8 mouse cellular contexts compared by ENCODE assay signal in genomic region chr2:39806681-39807080, GRCm38 (mm10).
DNase-seq lines count a peak whose midpoint lies in the region; ATAC-seq lines count a peak whose summit lies in the region.
"Not testable (repeated sequence)": the region's sequence is repeated elsewhere in the genome, so short reads cannot be mapped to it uniquely, and the experiment has no call there.

No protein-coding gene starts in this region.

- not testable (repeated sequence) for H3K27me3 ChIP-seq in neural tube, embryonic 11.5 days (ENCODE audit: control insufficient read depth, insufficient read depth, low read length)

- not testable (repeated sequence) for H3K4me3 ChIP-seq in neural tube, embryonic 11.5 days (ENCODE audit: low read depth, low read length)

- DNase-seq in ES-CJ7 (ENCODE audit: low read depth, low spot score), result peak; percentile 22
- DNase-seq in adrenal gland, adult 8-10 months, result peak; percentile 10
- peak; percentile 13 for DNase-seq in embryo, embryonic 10 days (ENCODE audit: low spot score)
- DNase-seq in forelimb bud, embryonic 11.5 days (ENCODE audit: low read depth, low spot score), result peak; percentile 18
- peak; percentile 2 for DNase-seq in hindlimb bud, embryonic 11.5 days (ENCODE audit: extremely low spot score, low read depth, low spot score)
- peak; percentile 2 for DNase-seq in liver
- DNase-seq in neural tube, embryonic 11.5 days (ENCODE audit: low spot score), result peak; percentile 34
- DNase-seq in testis, postnatal 14 days (ENCODE audit: low spot score), result peak; percentile 17

- H3K9ac ChIP-seq in neural tube, embryonic 11.5 days (ENCODE audit: low read length), result not testable (repeated sequence)

- not testable (repeated sequence) for H3K36me3 ChIP-seq in neural tube, embryonic 11.5 days (ENCODE audit: control insufficient read depth, insufficient read depth, low read length)

- not testable (repeated sequence) for H3K27ac ChIP-seq in neural tube, embryonic 11.5 days (ENCODE audit: low read depth, low read length)

- H3K4me2 ChIP-seq in neural tube, embryonic 11.5 days (ENCODE audit: low read depth), result not testable (repeated sequence)

- WGBS in neural tube, embryonic 11.5 days, result 58% methylated on average over 16 of the region's 16 CpGs

- not testable (repeated sequence) for ATAC-seq in neural tube, embryonic 11.5 days (ENCODE audit: insufficient read depth, low FRiP score, low TSS enrichment)

- H3K4me1 ChIP-seq in neural tube, embryonic 11.5 days (ENCODE audit: control insufficient read depth, insufficient read depth, low read length), result not testable (repeated sequence)

- not testable (repeated sequence) for H3K9me3 ChIP-seq in neural tube, embryonic 11.5 days (ENCODE audit: control insufficient read depth, low read length)
